16 mouse cellular contexts compared by ENCODE assay signal in genomic region chr3:144089790-144090256, GRCm38 (mm10).
DNase-seq lines count a peak whose midpoint lies in the region; ATAC-seq and TF ChIP-seq lines count a peak whose summit lies in the region.
"Had no signal": no experiment of that assay in that cellular context is flagged by ENCODE, and none has a peak within 500 bp of the region (broad histone marks: within the 10 kb centered on the region; RNA-seq: fewer than 3 reads in every experiment).

No protein-coding gene starts in this region.

- peak; percentile 13 for DNase-seq in lung, embryonic 14.5 days
- no peak for DNase-seq in lung, postnatal 10 days
- peak; percentile 9 for DNase-seq in CD4-positive helper T cell, adult 2 months (ENCODE audit: low read depth, low spot score)
- peak; percentile 82 for DNase-seq in Patski (ENCODE audit: low read depth, low spot score)
- no peak for DNase-seq in left cerebral cortex, adult 2 months (ENCODE audit: extremely low spot score in 1 of 2, low spot score in 2 of 2)
- no peak for DNase-seq in right cerebral cortex, postnatal 25 days
- DNase-seq: cerebellum, postnatal 25 days; heart, adult 2 months; heart, postnatal 14 days; left cerebral cortex, postnatal 4 days; right cerebral cortex, postnatal 14 days had no signal

- no peaks in the 10 kb centered on the region for H3K4me1 ChIP-seq in lung, embryonic 14.5 days (ENCODE audit: insufficient read depth)
- no peaks in the 10 kb centered on the region for H3K4me1 ChIP-seq in stomach, embryonic 16.5 days (ENCODE audit: control insufficient read depth, insufficient read depth, low read length)
- H3K4me1 ChIP-seq: forebrain, embryonic 13.5 days had no signal

- no peaks in the 10 kb centered on the region for H3K36me3 ChIP-seq in lung, embryonic 14.5 days (ENCODE audit: insufficient read depth)
- H3K36me3 ChIP-seq in stomach, embryonic 16.5 days (ENCODE audit: control insufficient read depth, insufficient read depth, low read length): no peaks in the 10 kb centered on the region
- H3K36me3 ChIP-seq: embryonic facial prominence, embryonic 13.5 days had no signal

- peak; percentile 62; the same call in 1 of the 2 replicates for ATAC-seq in lung, embryonic 14.5 days (ENCODE audit: insufficient read depth)
- ATAC-seq in Patski: peak; percentile 73
- ATAC-seq in stomach, embryonic 16.5 days (ENCODE audit: insufficient read depth, low FRiP score): peak; percentile 95
- no peak for ATAC-seq in megakaryocyte, adult 5-6 weeks (ENCODE audit: poor library complexity, severe bottlenecking)
- ATAC-seq: forebrain, embryonic 13.5 days had no signal

- intact Hi-C loops in left cerebral cortex, adult 2 months (cut with DNase I): no loop called here

- no peak for TF ChIP-seq CTCF in lung, embryonic 14.5 days (IDR thresholded peaks at IDR 0.05; ENCODE audit: low read depth)
- no peak for TF ChIP-seq CTCF in Patski (IDR thresholded peaks at IDR 0.05)
- TF ChIP-seq CTCF in left cerebral cortex, adult 2 months (IDR thresholded peaks at IDR 0.05): no peak

- H3K9ac ChIP-seq in lung, embryonic 14.5 days: no peak overlapping the region
- no peak overlapping the region for H3K9ac ChIP-seq in stomach, embryonic 16.5 days (ENCODE audit: low read length)
- H3K9ac ChIP-seq: embryonic facial prominence, embryonic 13.5 days; forebrain, embryonic 13.5 days; liver, embryonic 14.5 days had no signal

- no peak overlapping the region for H3K27ac ChIP-seq in lung, embryonic 14.5 days (ENCODE audit: low read depth)
- peak overlapping the region; percentile 77 for H3K27ac ChIP-seq in stomach, embryonic 16.5 days (ENCODE audit: low read length)
- no peak overlapping the region for H3K27ac ChIP-seq in left cerebral cortex, adult 2 months
- H3K27ac ChIP-seq: embryonic facial prominence, embryonic 13.5 days; forebrain, embryonic 13.5 days; heart, adult 2 months; liver, embryonic 14.5 days had no signal

- 20% methylated on average over 8 of the region's 8 CpGs for WGBS in lung, embryonic 14.5 days
- WGBS in stomach, embryonic 16.5 days: 26% methylated on average over 8 of the region's 8 CpGs

- no peaks in the 10 kb centered on the region for H3K9me3 ChIP-seq in lung, embryonic 14.5 days (ENCODE audit: low read depth, low read length)
- no peaks in the 10 kb centered on the region for H3K9me3 ChIP-seq in stomach, embryonic 16.5 days (replicated peaks; ENCODE audit: control insufficient read depth, low read length)
- H3K9me3 ChIP-seq: embryonic facial prominence, embryonic 13.5 days; forebrain, embryonic 13.5 days had no signal

- CTCF ChIA-PET in Patski (lab: Charles Lee): interaction anchor here (3.2 kb wide), 1 partner anchor 17 kb away, joined by 12 read pairs; no protein-coding TSS in a partner anchor

- no peak overlapping the region for H3K4me2 ChIP-seq in lung, embryonic 14.5 days
- no peak overlapping the region for H3K4me2 ChIP-seq in stomach, embryonic 16.5 days (ENCODE audit: low read depth, low read length)
- H3K4me2 ChIP-seq: embryonic facial prominence, embryonic 13.5 days; forebrain, embryonic 13.5 days had no signal

- H3K4me3 ChIP-seq in lung, embryonic 14.5 days (ENCODE audit: low read depth, low read length): no peak overlapping the region
- no peak overlapping the region for H3K4me3 ChIP-seq in stomach, embryonic 16.5 days (replicated peaks; ENCODE audit: low read length)
- H3K4me3 ChIP-seq in left cerebral cortex, adult 2 months: no peak overlapping the region
- H3K4me3 ChIP-seq: embryonic facial prominence, embryonic 13.5 days; forebrain, embryonic 13.5 days; heart, adult 2 months had no signal

- POLR2A ChIA-PET in Patski (lab: Charles Lee): no interaction called here

- in situ Hi-C loops in Patski (cut with MboI; ENCODE audit: low pct_unique_long_range_greater_than_20kb): no loop called here

- H3K27me3 ChIP-seq in lung, embryonic 14.5 days (ENCODE audit: insufficient read depth, low read length): no peaks in the 10 kb centered on the region
- H3K27me3 ChIP-seq in Patski: no peaks in the 10 kb centered on the region
- H3K27me3 ChIP-seq in stomach, embryonic 16.5 days (ENCODE audit: control insufficient read depth, insufficient read depth, low read length): no peaks in the 10 kb centered on the region
- H3K27me3 ChIP-seq: embryonic facial prominence, embryonic 13.5 days had no signal

Comparison
In these comparisons a context has a peak if more than half of its experiments do, and no peak if none do; other contexts are left out.
1. DNase-seq: peak in lung, embryonic 14.5 days (single experiment), CD4-positive helper T cell, adult 2 months (single experiment) and Patski (single experiment); none in lung, postnatal 10 days (single experiment), left cerebral cortex, adult 2 months (0 of 2) and right cerebral cortex, postnatal 25 days (single experiment).